8 mouse cellular contexts compared by ENCODE assay signal in the genomic region with DNA sequence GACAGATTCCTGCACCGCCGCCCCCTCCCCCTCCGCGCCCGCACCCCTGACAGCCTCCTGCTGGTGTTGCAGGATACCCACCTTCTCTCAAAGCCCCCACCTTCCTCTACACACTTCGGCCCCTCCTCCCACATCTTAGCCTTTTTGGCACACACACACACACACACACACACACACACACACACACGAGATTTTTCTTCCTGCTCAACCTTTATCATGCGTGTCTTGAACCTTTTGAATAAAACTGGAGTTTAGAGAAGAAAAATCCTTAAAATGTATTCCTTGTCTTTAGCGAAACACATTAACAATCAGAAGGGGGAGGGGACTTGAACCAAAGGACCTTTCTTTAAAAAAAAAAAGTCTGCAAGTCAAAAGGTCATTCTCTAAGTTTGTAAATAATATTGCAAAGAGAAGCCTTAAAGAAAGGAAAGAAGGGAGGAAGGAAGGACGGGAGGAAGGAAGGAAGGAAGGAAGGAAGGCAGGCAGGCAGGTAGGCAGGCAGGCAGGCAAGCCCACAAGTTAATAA.
DNase-seq lines count a peak whose midpoint lies in the region; ATAC-seq and TF ChIP-seq lines count a peak whose summit lies in the region.

No protein-coding gene starts in this region.

- peak overlapping the region; percentile 61 for H3K4me3 ChIP-seq in kidney, postnatal 0 days (replicated peaks; ENCODE audit: low read depth, low read length)
- peak overlapping the region; percentile 74 for H3K4me3 ChIP-seq in cortical plate, adult 2 months (ENCODE audit: insufficient read depth, low read length)
- peak overlapping the region; percentile 90 for H3K4me3 ChIP-seq in hindbrain, embryonic 14.5 days (replicated peaks; ENCODE audit: low read length)
- H3K4me3 ChIP-seq in midbrain, embryonic 16.5 days (ENCODE audit: low read depth, low read length): peak overlapping the region; percentile 70

- DNase-seq in kidney, postnatal 0 days (ENCODE audit: low spot score): no peak
- DNase-seq in kidney, adult 9 months: no peak
- DNase-seq in hindbrain, embryonic 14.5 days (ENCODE audit: low spot score): peak; percentile 69
- no peak for DNase-seq in spleen, adult 12 weeks (ENCODE audit: low spot score)
- DNase-seq in left cerebral cortex, postnatal 14 days (ENCODE audit: low spot score in 2 of 2): no peak
- no peak for DNase-seq in spleen, postnatal 14 days (ENCODE audit: low spot score in 2 of 2)

- H3K36me3 ChIP-seq in kidney, postnatal 0 days (ENCODE audit: insufficient read depth, low read length): no peaks in the 10 kb centered on the region
- peaks cover 22% of the 10 kb centered on the region for H3K36me3 ChIP-seq in hindbrain, embryonic 14.5 days (replicated peaks; ENCODE audit: control insufficient read depth, insufficient read depth)
- no peaks in the 10 kb centered on the region for H3K36me3 ChIP-seq in midbrain, embryonic 16.5 days (ENCODE audit: control insufficient read depth, insufficient read depth, low read length)

- peaks cover 49% of the 10 kb centered on the region for H3K27me3 ChIP-seq in kidney, postnatal 0 days (ENCODE audit: insufficient read depth, low read length)
- no peaks in the 10 kb centered on the region for H3K27me3 ChIP-seq in hindbrain, embryonic 14.5 days (ENCODE audit: control insufficient read depth, insufficient read depth, low read length)
- H3K27me3 ChIP-seq in midbrain, embryonic 16.5 days (ENCODE audit: control insufficient read depth, insufficient read depth, low read depth, low read length): no peaks in the 10 kb centered on the region

- H3K9me3 ChIP-seq in kidney, postnatal 0 days (replicated peaks; ENCODE audit: low read length): no peaks in the 10 kb centered on the region
- no peaks in the 10 kb centered on the region for H3K9me3 ChIP-seq in hindbrain, embryonic 14.5 days (ENCODE audit: control insufficient read depth, low read length)
- H3K9me3 ChIP-seq in midbrain, embryonic 16.5 days (replicated peaks; ENCODE audit: control insufficient read depth, low read length, poor library complexity, severe bottlenecking): no peaks in the 10 kb centered on the region

- peak overlapping the region; percentile 91 for H3K27ac ChIP-seq in kidney, postnatal 0 days
- H3K27ac ChIP-seq in cortical plate, adult 2 months (ENCODE audit: insufficient read depth, low read length): peak overlapping the region; percentile 100; the same call in 1 of the 2 replicates
- peak overlapping the region; percentile 100 for H3K27ac ChIP-seq in hindbrain, embryonic 14.5 days
- peak overlapping the region; percentile 100 for H3K27ac ChIP-seq in midbrain, embryonic 16.5 days (ENCODE audit: low read length)

- no peak for TF ChIP-seq CTCF in kidney, postnatal 0 days (IDR thresholded peaks at IDR 0.05; ENCODE audit: low read depth)
- TF ChIP-seq CTCF in cortical plate, adult 2 months (IDR thresholded peaks at IDR 0.05; ENCODE audit: extremely low read depth, insufficient read depth, low read length): no peak

- under 1% methylated on average over 9 of the region's 10 CpGs for WGBS in kidney, postnatal 0 days
- under 1% methylated on average over 10 of the region's 10 CpGs for WGBS in hindbrain, embryonic 14.5 days
- WGBS in midbrain, embryonic 16.5 days: under 1% methylated on average over 9 of the region's 10 CpGs

- H3K4me2 ChIP-seq in kidney, postnatal 0 days (ENCODE audit: low read length): peak overlapping the region; percentile 96
- peak overlapping the region; percentile 87 for H3K4me2 ChIP-seq in hindbrain, embryonic 14.5 days (replicated peaks)
- peak overlapping the region; percentile 67 for H3K4me2 ChIP-seq in midbrain, embryonic 16.5 days (ENCODE audit: low read length)

- no peak for ATAC-seq in kidney, postnatal 0 days (replicated peaks; ENCODE audit: low FRiP score, low read depth)
- no peak; the same call in 1 of the 2 replicates for ATAC-seq in hindbrain, embryonic 14.5 days (ENCODE audit: low FRiP score)
- no peak for ATAC-seq in midbrain, embryonic 16.5 days

- intact Hi-C loops in left cerebral cortex, postnatal 14 days (cut with DNase I): loop anchor here (10.0 kb wide), 1 partner anchor 493 kb away; the partner anchor contains the start of gene Tmem161b

- TF ChIP-seq POLR2A in cortical plate, adult 2 months (IDR thresholded peaks at IDR 0.05; ENCODE audit: extremely low read depth, insufficient read depth, low read length): no peak

- H3K4me1 ChIP-seq in kidney, postnatal 0 days (replicated peaks; ENCODE audit: insufficient read depth, low read length): no peaks in the 10 kb centered on the region; the same call in 1 of the 2 replicates
- no peaks in the 10 kb centered on the region for H3K4me1 ChIP-seq in cortical plate, adult 2 months (ENCODE audit: control insufficient read depth, insufficient read depth, low read length)
- no peaks in the 10 kb centered on the region for H3K4me1 ChIP-seq in hindbrain, embryonic 14.5 days (replicated peaks; ENCODE audit: control insufficient read depth, insufficient read depth, low read length)
- no peaks in the 10 kb centered on the region for H3K4me1 ChIP-seq in midbrain, embryonic 16.5 days (ENCODE audit: control insufficient read depth, insufficient read depth, low read length)

- peak overlapping the region; percentile 75 for H3K9ac ChIP-seq in kidney, postnatal 0 days (ENCODE audit: low read depth, low read length)
- peak overlapping the region; percentile 100 for H3K9ac ChIP-seq in hindbrain, embryonic 14.5 days
- H3K9ac ChIP-seq in midbrain, embryonic 16.5 days (ENCODE audit: low read depth, low read length): peak overlapping the region; percentile 100
